ENCODE assay signal across 15 mouse cellular contexts in genomic region chr1:179169749-179170148, GRCm38 (mm10).
DNase-seq lines count a peak whose midpoint lies in the region; ATAC-seq lines count a peak whose summit lies in the region.
"Had no signal": no experiment of that assay in that cellular context is flagged by ENCODE, and none has a peak within 500 bp of the region (broad histone marks: within the 10 kb centered on the region; RNA-seq: fewer than 3 reads in every experiment).

No protein-coding gene starts in this region.

- no peak overlapping the region for H3K4me2 ChIP-seq in lung, embryonic 15.5 days
- no peak overlapping the region for H3K4me2 ChIP-seq in liver, embryonic 15.5 days
- H3K4me2 ChIP-seq: hindbrain, embryonic 15.5 days had no signal

- WGBS in lung, embryonic 15.5 days, result 48% methylated on average over 3 of the region's 3 CpGs
- 16% methylated on average over 3 of the region's 3 CpGs for WGBS in liver, embryonic 15.5 days (ENCODE audit: insufficient replicate concordance)

- H3K36me3 ChIP-seq in lung, embryonic 15.5 days, result no peaks in the 10 kb centered on the region
- H3K36me3 ChIP-seq in liver, embryonic 15.5 days (replicated peaks), result no peaks in the 10 kb centered on the region
- H3K36me3 ChIP-seq: hindbrain, embryonic 15.5 days had no signal

- H3K4me3 ChIP-seq in lung, embryonic 15.5 days, result no peak overlapping the region
- H3K4me3 ChIP-seq in liver, embryonic 15.5 days (replicated peaks), result no peak overlapping the region
- H3K4me3 ChIP-seq: hindbrain, embryonic 15.5 days had no signal

- no peak overlapping the region for H3K27ac ChIP-seq in lung, embryonic 15.5 days
- no peak overlapping the region for H3K27ac ChIP-seq in liver, embryonic 15.5 days (replicated peaks)
- H3K27ac ChIP-seq: hindbrain, embryonic 15.5 days; kidney, postnatal 0 days had no signal

- H3K9me3 ChIP-seq in lung, embryonic 15.5 days, result no peaks in the 10 kb centered on the region
- no peaks in the 10 kb centered on the region for H3K9me3 ChIP-seq in liver, embryonic 15.5 days (replicated peaks)
- H3K9me3 ChIP-seq: hindbrain, embryonic 15.5 days had no signal

- H3K4me1 ChIP-seq in lung, embryonic 15.5 days, result no peaks in the 10 kb centered on the region
- peaks cover 6% of the 10 kb centered on the region for H3K4me1 ChIP-seq in liver, embryonic 15.5 days (replicated peaks)
- H3K4me1 ChIP-seq: hindbrain, embryonic 15.5 days had no signal

- no peak overlapping the region for H3K9ac ChIP-seq in lung, embryonic 15.5 days
- no peak overlapping the region for H3K9ac ChIP-seq in liver, embryonic 15.5 days
- H3K9ac ChIP-seq: hindbrain, embryonic 15.5 days had no signal

- no peak for DNase-seq in lung, postnatal 4 days
- DNase-seq in thymus, postnatal 14 days, result peak; percentile 44
- no peak for DNase-seq in kidney, postnatal 4 days
- DNase-seq in urinary bladder, adult 2 months (ENCODE audit: low spot score), result no peak
- DNase-seq in urinary bladder, adult 18-20 months (ENCODE audit: low spot score in 2 of 2), result no peak
- DNase-seq: adrenal gland, adult 8-10 months; B cell, adult 2 months; left cerebral cortex, postnatal 4 days; lung, postnatal 10 days; midbrain, embryonic 14.5 days had no signal

- 0 out of 2 replicates have a peak, but pooled peaks have one; percentile 35 for ATAC-seq in lung, embryonic 15.5 days (ENCODE audit: borderline replicate concordance, extremely low read depth, low FRiP score, low TSS enrichment)
- peak; percentile 71 for ATAC-seq in granulocyte monocyte progenitor cell, adult 5-6 weeks (replicated peaks; ENCODE audit: poor library complexity, severe bottlenecking)
- peak; percentile 77 for ATAC-seq in liver, embryonic 15.5 days (ENCODE audit: insufficient read depth)

- no peaks in the 10 kb centered on the region for H3K27me3 ChIP-seq in lung, embryonic 15.5 days
- no peaks in the 10 kb centered on the region for H3K27me3 ChIP-seq in liver, embryonic 15.5 days
- H3K27me3 ChIP-seq: hindbrain, embryonic 15.5 days had no signal
